Mouse (Mus musculus) cerebellum, adult 2 months (tissue): Measurements from ENCODE around the gene Samm50. TPM values are rescaled to one million over a fixed set of nuclear protein-coding genes. Genes with fewer than 3 reads are reported as not detected.

Experiments
- DNase-seq, 2 experiments: peaks; one replicate each; pipeline ENCODE4 v3.0.0; 2021
- H3K27ac ChIP-seq: fragments of 200-500 bp; 2 replicates; pipeline ENCODE4 v1.5.1; 2012; ENCODE audit warnings: low read length, control low read depth, inconsistent platforms; ENCODE audit not compliant: insufficient read depth
- H3K27me3 ChIP-seq: fragments of 200-500 bp; 2 replicates; pipeline ENCODE4 v1.6.1; 2012; ENCODE audit warnings: inconsistent platforms, mild to moderate bottlenecking, low read length, moderate library complexity; ENCODE audit not compliant: control insufficient read depth, insufficient read depth
- H3K4me1 ChIP-seq: fragments of 200-500 bp; 2 replicates; pipeline ENCODE4 v1.6.1; 2011; ENCODE audit warnings: low read length; ENCODE audit not compliant: control insufficient read depth, insufficient read depth
- H3K4me3 ChIP-seq: fragments of 200-500 bp; replicated peaks from 2 replicates; pipeline ENCODE3; 2011; ENCODE audit warnings: mild to moderate bottlenecking, low read depth, low read length, control low read depth; ENCODE audit not compliant: insufficient read depth
- CTCF ChIP-seq: fragments of 200-500 bp; IDR thresholded peaks from 2 replicates; pipeline ENCODE4 v1.5.1; 2011; ENCODE audit warnings: low read depth, mild to moderate bottlenecking, control low read depth, low read length, moderate library complexity, borderline replicate concordance; ENCODE audit not compliant: insufficient read depth
- POLR2A ChIP-seq: fragments of 200-500 bp; IDR thresholded peaks from 2 replicates; pipeline ENCODE4 v1.6.1; 2011; ENCODE audit warnings: low read length, control low read depth, borderline replicate concordance; ENCODE audit not compliant: insufficient read depth
- WGBS: fragments of 180-500 bp; shearing (Covaris S2); methylation state at CpG from one replicate; pipeline ENCODE4 v1.1.7; 2018; 5-methylcytosine and 5-hydroxymethylcytosine counted together
- polyA plus RNA-seq: library from polyadenylated mRNA; depleted of rRNA; stranded (reverse); fragments of >200 nt; gene quantifications from 2 replicates; pipeline ENCODE4 v1.2.3, GENCODE M21; 2012

Samm50 gene
- polyA plus RNA-seq, 1 experiment, result 56.4 TPM

DNA sequence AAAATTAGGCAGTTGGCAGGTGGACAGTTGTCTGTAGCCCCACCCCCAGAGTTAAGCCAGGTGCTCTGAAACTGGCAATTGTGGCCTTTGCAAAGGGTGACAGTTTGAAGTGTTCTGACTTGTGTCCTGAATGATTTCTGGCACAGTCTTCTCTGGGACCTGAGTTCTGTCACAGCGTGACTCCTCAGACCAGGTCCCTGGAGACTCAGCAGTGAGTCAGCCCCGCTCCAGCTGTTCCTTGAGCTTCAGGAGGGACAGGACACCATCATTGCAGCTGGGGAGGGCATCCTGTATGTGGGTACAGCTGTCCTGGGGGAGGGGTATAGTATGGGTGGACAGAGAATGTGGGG is 20.7 kb downstream of the Samm50 start:
- no peaks in the 10 kb centered on the region for H3K27me3 ChIP-seq
- H3K4me1 ChIP-seq, result peaks cover 5% of the 10 kb centered on the region; the same call in 1 of the 2 replicates
- DNase-seq, result no peak
- H3K4me3 ChIP-seq, result no peak overlapping the region
- H3K27ac ChIP-seq, result no peak overlapping the region
- 77% methylated on average over 2 of the region's 2 CpGs for WGBS
- TF ChIP-seq POLR2A, result no peak
- TF ChIP-seq CTCF, result no peak

GRCm38 (mm10) chr15:84213162-84213739 is 21.2 kb downstream of the Samm50 start:
- Histone ChIP-seq H3K27ac (no peak overlapping the region), H3K4me3 (no peak overlapping the region), H3K4me1 (peaks cover 5% of the 10 kb centered on the region; the same call in 1 of the 2 replicates), H3K27me3 (no peaks in the 10 kb centered on the region)
- 90% methylated on average over 6 of the region's 6 CpGs for WGBS
- TF ChIP-seq CTCF, result no peak
- TF ChIP-seq POLR2A, result no peak
- no peak for DNase-seq

- no peak overlapping the region for H3K4me3 ChIP-seq
- H3K27me3 ChIP-seq, result no peaks in the 10 kb centered on the region
- 94% methylated on average over 7 of the region's 7 CpGs for WGBS
- no peak for TF ChIP-seq POLR2A
- TF ChIP-seq CTCF, result no peak
- DNase-seq, result no peak
- H3K27ac ChIP-seq, result no peak overlapping the region
- peaks cover 5% of the 10 kb centered on the region; the same call in 1 of the 2 replicates for H3K4me1 ChIP-seq
Observed at GRCm38 (mm10) chr15:84214476-84214875, 22.4 kb downstream of the Samm50 start.

GRCm38 (mm10) chr15:84215273-84215672 is 23.2 kb downstream of the Samm50 start:
- WGBS, result 73% methylated on average over 2 of the region's 2 CpGs

GRCm38 (mm10) chr15:84216026-84216425 is 24.0 kb downstream of the Samm50 start:
- H3K4me3 ChIP-seq, result no peak overlapping the region
- H3K27ac ChIP-seq, result no peak overlapping the region
- no peaks in the 10 kb centered on the region for H3K27me3 ChIP-seq
- H3K4me1 ChIP-seq, result peaks cover 5% of the 10 kb centered on the region; the same call in 1 of the 2 replicates
- no peak for DNase-seq
- TF ChIP-seq CTCF, result no peak
- no peak for TF ChIP-seq POLR2A

More at GRCm38 (mm10) chr15:84215273-84215672, 23.2 kb downstream of the Samm50 start:
- no peak for DNase-seq
- H3K27ac ChIP-seq, result no peak overlapping the region
- peaks cover 5% of the 10 kb centered on the region; the same call in 1 of the 2 replicates for H3K4me1 ChIP-seq
- TF ChIP-seq POLR2A, result no peak
- no peak for TF ChIP-seq CTCF
- H3K4me3 ChIP-seq, result no peak overlapping the region
- no peaks in the 10 kb centered on the region for H3K27me3 ChIP-seq

DNA sequence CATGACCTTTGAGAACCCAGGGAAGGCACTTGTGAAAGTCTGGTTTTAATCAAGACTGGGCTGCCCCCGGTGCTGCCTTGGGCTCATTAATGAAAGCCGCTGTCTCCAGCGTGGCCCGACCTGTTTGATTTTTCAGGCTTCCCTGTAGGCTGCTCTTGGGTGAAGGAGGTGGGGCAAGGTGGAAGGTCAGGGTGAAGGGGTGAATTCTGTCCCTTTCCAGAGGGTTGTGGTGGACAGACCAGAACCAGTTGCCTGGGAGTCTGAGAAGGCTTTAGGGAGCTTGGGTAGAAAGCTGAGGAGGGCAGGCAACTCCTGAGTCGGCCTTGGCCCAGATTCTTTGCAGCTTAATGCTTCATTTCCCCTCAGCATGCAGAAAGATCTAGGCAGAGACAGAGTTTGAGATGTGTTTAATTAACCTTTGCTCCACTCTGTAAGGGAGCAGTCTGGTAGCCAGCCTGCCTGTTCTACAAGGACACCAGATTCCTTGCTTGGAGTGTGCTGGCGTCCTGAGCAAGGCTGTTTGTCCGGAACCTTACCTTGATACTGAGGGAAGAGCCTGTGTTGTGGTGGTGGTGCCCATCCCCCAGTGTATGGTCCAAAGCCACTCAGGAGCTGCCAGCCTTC is 24.5 kb downstream of the Samm50 start:
- Histone ChIP-seq H3K4me1 (peaks cover 5% of the 10 kb centered on the region; the same call in 1 of the 2 replicates), H3K4me3 (no peak overlapping the region), H3K27me3 (no peaks in the 10 kb centered on the region), H3K27ac (no peak overlapping the region)
- DNase-seq, result no peak
- 50% methylated on average over 7 of the region's 7 CpGs for WGBS
- TF ChIP-seq CTCF (no peak), POLR2A (no peak)

- H3K27ac ChIP-seq, result no peak overlapping the region
- DNase-seq, result no peak
- no peak for TF ChIP-seq CTCF
- TF ChIP-seq POLR2A, result no peak
- H3K4me1 ChIP-seq, result peaks cover 5% of the 10 kb centered on the region; the same call in 1 of the 2 replicates
- WGBS, result 66% methylated on average over 23 of the region's 23 CpGs
- H3K4me3 ChIP-seq, result no peak overlapping the region
- H3K27me3 ChIP-seq, result no peaks in the 10 kb centered on the region
Observed at GRCm38 (mm10) chr15:84217969-84218782, 26.1 kb downstream of the Samm50 start.
